Comparison of ENCODE assay signal across 12 mouse cellular contexts in genomic region chr5:123671473-123671820, GRCm38 (mm10). TPM values are rescaled to one million over a fixed set of nuclear protein-coding genes. Genes with fewer than 3 reads are reported as not detected.
DNase-seq lines count a peak whose midpoint lies in the region; ATAC-seq and TF ChIP-seq lines count a peak whose summit lies in the region.
"Had no signal": no experiment of that assay in that cellular context is flagged by ENCODE, and none has a peak within 500 bp of the region (broad histone marks: within the 10 kb centered on the region; RNA-seq: fewer than 3 reads in every experiment).

No protein-coding gene starts in this region.

- H3K9ac ChIP-seq in kidney, embryonic 15.5 days: no peak overlapping the region
- H3K9ac ChIP-seq: forebrain, embryonic 15.5 days had no signal

- TF ChIP-seq CTCF in cerebellum, adult 2 months (IDR thresholded peaks at IDR 0.05; ENCODE audit: borderline replicate concordance, insufficient read depth, low read depth, low read length): no peak
- no peak for TF ChIP-seq CTCF in spleen, adult 2 months (IDR thresholded peaks at IDR 0.05; ENCODE audit: extremely low read depth, insufficient read depth, insufficient read length, insufficient replicate concordance)

- H3K36me3 ChIP-seq in kidney, embryonic 15.5 days: no peaks in the 10 kb centered on the region
- no peaks in the 10 kb centered on the region for H3K36me3 ChIP-seq in spleen, adult 2 months (ENCODE audit: control insufficient read depth, insufficient read depth, low read length)
- H3K36me3 ChIP-seq: forebrain, embryonic 15.5 days had no signal

- no peak for TF ChIP-seq POLR2A in cerebellum, adult 2 months (IDR thresholded peaks at IDR 0.05; ENCODE audit: borderline replicate concordance, insufficient read depth, low read length)
- no peak for TF ChIP-seq POLR2A in spleen, adult 2 months (IDR thresholded peaks at IDR 0.05; ENCODE audit: low read depth, low read length)

- H3K9me3 ChIP-seq in kidney, embryonic 15.5 days (replicated peaks): no peaks in the 10 kb centered on the region
- H3K9me3 ChIP-seq: forebrain, embryonic 15.5 days had no signal

- peak overlapping the region; percentile 66 for H3K27ac ChIP-seq in cerebellum, adult 2 months (ENCODE audit: insufficient read depth, low read length)
- peak overlapping the region; percentile 60; the same call in 1 of the 2 replicates for H3K27ac ChIP-seq in kidney, embryonic 15.5 days
- H3K27ac ChIP-seq in spleen, adult 2 months (ENCODE audit: insufficient read depth, low read length): 0 out of 2 replicates have a peak overlapping the region, but pooled peaks have one; percentile 2

- peaks cover 39% of the 10 kb centered on the region for H3K4me1 ChIP-seq in cerebellum, adult 2 months (ENCODE audit: control insufficient read depth, insufficient read depth, low read length)
- H3K4me1 ChIP-seq in kidney, embryonic 15.5 days: peaks cover 29% of the 10 kb centered on the region
- peaks cover 8% of the 10 kb centered on the region; the same call in 1 of the 2 replicates for H3K4me1 ChIP-seq in spleen, adult 2 months (ENCODE audit: control insufficient read depth, insufficient read depth, insufficient read length)

- 88% methylated on average over 3 of the region's 3 CpGs for WGBS in cerebellum, adult 2 months
- 75% methylated on average over 3 of the region's 3 CpGs for WGBS in kidney, embryonic 15.5 days
- WGBS in spleen, adult 2 months: 92% methylated on average over 3 of the region's 3 CpGs

- H3K27me3 ChIP-seq in cerebellum, adult 2 months (ENCODE audit: control insufficient read depth, insufficient read depth, low read length): no peaks in the 10 kb centered on the region
- no peaks in the 10 kb centered on the region for H3K27me3 ChIP-seq in kidney, embryonic 15.5 days
- no peaks in the 10 kb centered on the region for H3K27me3 ChIP-seq in spleen, adult 2 months (ENCODE audit: control insufficient read depth, insufficient read depth, low read length)
- H3K27me3 ChIP-seq: forebrain, embryonic 15.5 days had no signal

- H3K4me2 ChIP-seq in kidney, embryonic 15.5 days: no peak overlapping the region
- H3K4me2 ChIP-seq: forebrain, embryonic 15.5 days had no signal

- no peak for ATAC-seq in kidney, embryonic 15.5 days (replicated peaks; ENCODE audit: low FRiP score)
- ATAC-seq: forebrain, embryonic 15.5 days; inflammation-experienced regulatory T-cells, adult 6 months had no signal

- no peak overlapping the region for H3K4me3 ChIP-seq in cerebellum, adult 2 months (replicated peaks; ENCODE audit: insufficient read depth, low read depth, low read length)
- no peak overlapping the region for H3K4me3 ChIP-seq in kidney, embryonic 15.5 days (replicated peaks)
- H3K4me3 ChIP-seq in spleen, adult 2 months (ENCODE audit: extremely low read depth, insufficient read depth, insufficient read length): no peak overlapping the region
- H3K4me3 ChIP-seq: forebrain, embryonic 15.5 days had no signal

- DNase-seq in cerebellum, adult 2 months: no peak
- DNase-seq in cerebellum, adult 11-12 months: no peak
- DNase-seq in kidney, postnatal 10 days: no peak
- no peak for DNase-seq in spleen, adult 2 months (ENCODE audit: low read depth in 1 of 2, low spot score in 2 of 2)
- DNase-seq in spleen, adult 12 weeks (ENCODE audit: low spot score): no peak
- DNase-seq in right cerebral cortex, postnatal 4 days: no peak
- DNase-seq in adrenal gland, adult 18-20 months (ENCODE audit: low spot score in 2 of 2): no peak
- DNase-seq: lung, postnatal 14 days; thymus, adult 18-20 months had no signal

RNA-seq across cellular contexts. Expression of gene Clip1, which starts 13.0 kb away (rescaled TPM):
- polyA plus RNA-seq in cerebellum, adult 2 months (2012; rRNA removed): 117 and 128 TPM in 2 replicates
- polyA plus RNA-seq in kidney, embryonic 15.5 days (2015; fragmentation: Nextera tagmentation; extraction: Ambion mirVana): 34.0 and 34.1 TPM in 2 replicates
- polyA plus RNA-seq in spleen, adult 2 months (2012; rRNA removed): 10.8 and 11.4 TPM in 2 replicates
- total RNA-seq in adrenal gland, adult 18-20 months (2021): 10 to 100 TPM; 66.0 to 74.2 TPM

RNA-seq across cellular contexts. Expression of gene Zcchc8, which starts 49.5 kb away (rescaled TPM):
- polyA plus RNA-seq in cerebellum, adult 2 months (2012; rRNA removed): 60.4 and 63.5 TPM in 2 replicates
- polyA plus RNA-seq in kidney, embryonic 15.5 days (2015; fragmentation: Nextera tagmentation; extraction: Ambion mirVana): 82.7 and 83.5 TPM in 2 replicates
- 18.8 and 24.4 TPM in 2 replicates for polyA plus RNA-seq in spleen, adult 2 months (2012; rRNA removed)
- 10 to 100 TPM; 33.1 to 45.2 TPM for total RNA-seq in adrenal gland, adult 18-20 months (2021)

Comparison
In these comparisons a context has a peak if more than half of its experiments do, and no peak if none do; other contexts are left out.
1. H3K27ac ChIP-seq: peak in every context shown above with its lines; median percentile 66 in cerebellum, adult 2 months; 60 in kidney, embryonic 15.5 days; 2 in spleen, adult 2 months.